Mouse (Mus musculus) stomach, embryonic 14.5 days (tissue): Measurements from ENCODE around the gene Pcx. TPM values are rescaled to one million over a fixed set of nuclear protein-coding genes. Genes with fewer than 3 reads are reported as not detected.

Experiments
- ATAC-seq: fragments of 200-750 bp; cut with Nextera tagmentation; 2 replicates; pipeline ENCODE4 v1.8.0; 2017; ENCODE audit warnings: low read depth, moderate TSS enrichment; ENCODE audit not compliant: insufficient number of reproducible peaks, insufficient read depth, low FRiP score
- H3K27ac ChIP-seq: fragments of 300-500 bp; sonication (generic); 2 replicates; pipeline ENCODE4 v1.5.1; 2014; ENCODE audit warnings: mild to moderate bottlenecking, low read length, moderate library complexity, mixed read lengths
- H3K27me3 ChIP-seq: fragments of 300-500 bp; sonication (generic); 2 replicates; pipeline ENCODE4 v1.6.1; 2014; ENCODE audit warnings: low read length, control low read depth, mixed read lengths; ENCODE audit not compliant: control insufficient read depth, insufficient read depth
- H3K36me3 ChIP-seq: fragments of 300-500 bp; sonication (generic); 2 replicates; pipeline ENCODE4 v1.6.1; 2014; ENCODE audit warnings: mild to moderate bottlenecking, control low read depth, low read length, moderate library complexity, mixed read lengths; ENCODE audit not compliant: control insufficient read depth, insufficient read depth
- H3K4me1 ChIP-seq: fragments of 300-500 bp; sonication (generic); 2 replicates; pipeline ENCODE4 v1.6.1; 2014; ENCODE audit warnings: low read length, control low read depth, mixed read lengths; ENCODE audit not compliant: control insufficient read depth, insufficient read depth
- H3K4me2 ChIP-seq: fragments of 300-500 bp; sonication (generic); replicated peaks from 2 replicates; pipeline ENCODE4 v1.6.1; 2014; ENCODE audit warnings: low read depth, low read length, control low read depth
- H3K4me3 ChIP-seq: fragments of 300-500 bp; sonication (generic); 2 replicates; pipeline ENCODE4 v1.5.1; 2014; ENCODE audit warnings: low read depth, low read length, control low read depth
- H3K9ac ChIP-seq: fragments of 300-500 bp; sonication (generic); replicated peaks from 2 replicates; pipeline ENCODE4 v1.6.1; 2014; ENCODE audit warnings: low read depth, mild to moderate bottlenecking, control low read depth, low read length, moderate library complexity, mixed read lengths
- H3K9me3 ChIP-seq: fragments of 300-500 bp; sonication (generic); 2 replicates; pipeline ENCODE4 v1.6.1; 2016; ENCODE audit warnings: low read depth, low read length, control low read depth; ENCODE audit not compliant: control insufficient read depth
- WGBS: fragments of 180-500 bp; shearing (Covaris S2); extraction: QIAGEN DNeasy Blood & Tissue Kit; methylation state at CpG from one replicate; pipeline ENCODE4 v1.1.7; 2014; 5-methylcytosine and 5-hydroxymethylcytosine counted together
- polyA plus RNA-seq: library from polyadenylated mRNA; unstranded; fragments of >200 nt; fragmentation: Nextera tagmentation; extraction: Ambion mirVana; gene quantifications from 2 replicates; pipeline ENCODE4 v1.2.1, GENCODE M21; 2014

Gene Pcx
- polyA plus RNA-seq, 1 experiment from 2014 or later, result 12.7 TPM

- no peak for ATAC-seq
- Histone ChIP-seq H3K4me2 (no peak overlapping the region), H3K36me3 (no peaks in the 10 kb centered on the region), H3K9ac (no peak overlapping the region), H3K4me1 (no peaks in the 10 kb centered on the region), H3K9me3 (no peaks in the 10 kb centered on the region), H3K27ac (no peak overlapping the region), H3K4me3 (no peak overlapping the region), H3K27me3 (no peaks in the 10 kb centered on the region)
- WGBS, result 87% methylated on average over 2 of the region's 2 CpGs
Measured at GRCm38 (mm10) chr19:4534646-4535045, 24.4 kb downstream of the Pcx start.

- H3K4me3 ChIP-seq, result no peak overlapping the region
- no peaks in the 10 kb centered on the region for H3K36me3 ChIP-seq
- no peaks in the 10 kb centered on the region for H3K9me3 ChIP-seq
- ATAC-seq, result no peak
- H3K4me2 ChIP-seq, result no peak overlapping the region
- no peaks in the 10 kb centered on the region for H3K27me3 ChIP-seq
- H3K9ac ChIP-seq, result no peak overlapping the region
- no peak overlapping the region for H3K27ac ChIP-seq
- H3K4me1 ChIP-seq, result no peaks in the 10 kb centered on the region
Measured at GRCm38 (mm10) chr19:4535922-4536321, 25.6 kb downstream of the Pcx start.

GRCm38 (mm10) chr19:4536606-4537005 is 26.3 kb downstream of the Pcx start:
- no peaks in the 10 kb centered on the region for H3K27me3 ChIP-seq
- H3K9ac ChIP-seq, result no peak overlapping the region
- no peaks in the 10 kb centered on the region for H3K36me3 ChIP-seq
- H3K4me1 ChIP-seq, result no peaks in the 10 kb centered on the region
- no peak overlapping the region for H3K4me3 ChIP-seq
- no peak overlapping the region for H3K4me2 ChIP-seq
- H3K27ac ChIP-seq, result no peak overlapping the region
- 63% methylated on average over 3 of the region's 3 CpGs for WGBS
- no peak for ATAC-seq
- H3K9me3 ChIP-seq, result no peaks in the 10 kb centered on the region

GRCm38 (mm10) chr19:4540263-4540662 is 30.0 kb downstream of the Pcx start:
- WGBS, result 89% methylated on average over 6 of the region's 6 CpGs
- no peak for ATAC-seq
- Histone ChIP-seq H3K4me3 (no peak overlapping the region), H3K27me3 (no peaks in the 10 kb centered on the region), H3K36me3 (no peaks in the 10 kb centered on the region), H3K4me2 (no peak overlapping the region), H3K9ac (no peak overlapping the region), H3K9me3 (no peaks in the 10 kb centered on the region), H3K4me1 (no peaks in the 10 kb centered on the region), H3K27ac (no peak overlapping the region)

- WGBS, result 86% methylated on average over 3 of the region's 3 CpGs
Measured at GRCm38 (mm10) chr19:4540992-4541391, 30.7 kb downstream of the Pcx start.

GRCm38 (mm10) chr19:4542081-4542480 is 31.8 kb downstream of the Pcx start:
- Histone ChIP-seq H3K4me2 (no peak overlapping the region), H3K27me3 (no peaks in the 10 kb centered on the region), H3K4me3 (no peak overlapping the region), H3K27ac (no peak overlapping the region), H3K9ac (no peak overlapping the region), H3K9me3 (no peaks in the 10 kb centered on the region), H3K4me1 (no peaks in the 10 kb centered on the region), H3K36me3 (no peaks in the 10 kb centered on the region)
- no peak for ATAC-seq

More at GRCm38 (mm10) chr19:4540992-4541391, 30.7 kb downstream of the Pcx start:
- Histone ChIP-seq H3K9ac (no peak overlapping the region), H3K4me3 (no peak overlapping the region), H3K4me2 (no peak overlapping the region), H3K27me3 (no peaks in the 10 kb centered on the region), H3K36me3 (no peaks in the 10 kb centered on the region), H3K9me3 (no peaks in the 10 kb centered on the region), H3K4me1 (no peaks in the 10 kb centered on the region), H3K27ac (no peak overlapping the region)
- no peak for ATAC-seq

GRCm38 (mm10) chr19:4545091-4545490 is 34.8 kb downstream of the Pcx start:
- no peak for ATAC-seq
- Histone ChIP-seq H3K4me1 (no peaks in the 10 kb centered on the region), H3K36me3 (no peaks in the 10 kb centered on the region), H3K27me3 (no peaks in the 10 kb centered on the region), H3K4me2 (no peak overlapping the region), H3K27ac (no peak overlapping the region), H3K9ac (no peak overlapping the region), H3K9me3 (no peaks in the 10 kb centered on the region), H3K4me3 (no peak overlapping the region)
- 81% methylated on average over 4 of the region's 4 CpGs for WGBS

GRCm38 (mm10) chr19:4545841-4546240 is 35.6 kb downstream of the Pcx start:
- no peaks in the 10 kb centered on the region for H3K27me3 ChIP-seq
- H3K4me1 ChIP-seq, result no peaks in the 10 kb centered on the region
- no peak overlapping the region for H3K27ac ChIP-seq
- H3K4me2 ChIP-seq, result no peak overlapping the region
- ATAC-seq, result no peak
- H3K36me3 ChIP-seq, result no peaks in the 10 kb centered on the region
- no peaks in the 10 kb centered on the region for H3K9me3 ChIP-seq
- H3K4me3 ChIP-seq, result no peak overlapping the region
- 78% methylated on average over 6 of the region's 6 CpGs for WGBS
- H3K9ac ChIP-seq, result no peak overlapping the region

- ATAC-seq, result no peak
- H3K36me3 ChIP-seq, result no peaks in the 10 kb centered on the region
- no peaks in the 10 kb centered on the region for H3K27me3 ChIP-seq
- WGBS, result 80% methylated on average over 6 of the region's 6 CpGs
- H3K4me3 ChIP-seq, result no peak overlapping the region
- H3K4me1 ChIP-seq, result no peaks in the 10 kb centered on the region
- H3K4me2 ChIP-seq, result no peak overlapping the region
- no peak overlapping the region for H3K27ac ChIP-seq
- H3K9ac ChIP-seq, result no peak overlapping the region
- no peaks in the 10 kb centered on the region for H3K9me3 ChIP-seq
Measured at GRCm38 (mm10) chr19:4547801-4548200, 37.5 kb downstream of the Pcx start.
